Mouse (Mus musculus) WW6 (cell line): ENCODE results near the gene Ltc4s.

Experiments
- DNase-seq: peaks from one replicate; pipeline ENCODE4 v3.0.0-alpha.2; 2013; ENCODE audit warnings: low read depth, low spot score

The Ltc4s gene

GRCm38 (mm10) chr11:50201590-50201989, 36.8 kb downstream of the Ltc4s start:
- DNase-seq = no peak

GRCm38 (mm10) chr11:50200613-50201012, 37.8 kb downstream of the Ltc4s start:
- DNase-seq = no peak

GRCm38 (mm10) chr11:50198916-50199315, 39.5 kb downstream of the Ltc4s start:
- no peak for DNase-seq

DNA sequence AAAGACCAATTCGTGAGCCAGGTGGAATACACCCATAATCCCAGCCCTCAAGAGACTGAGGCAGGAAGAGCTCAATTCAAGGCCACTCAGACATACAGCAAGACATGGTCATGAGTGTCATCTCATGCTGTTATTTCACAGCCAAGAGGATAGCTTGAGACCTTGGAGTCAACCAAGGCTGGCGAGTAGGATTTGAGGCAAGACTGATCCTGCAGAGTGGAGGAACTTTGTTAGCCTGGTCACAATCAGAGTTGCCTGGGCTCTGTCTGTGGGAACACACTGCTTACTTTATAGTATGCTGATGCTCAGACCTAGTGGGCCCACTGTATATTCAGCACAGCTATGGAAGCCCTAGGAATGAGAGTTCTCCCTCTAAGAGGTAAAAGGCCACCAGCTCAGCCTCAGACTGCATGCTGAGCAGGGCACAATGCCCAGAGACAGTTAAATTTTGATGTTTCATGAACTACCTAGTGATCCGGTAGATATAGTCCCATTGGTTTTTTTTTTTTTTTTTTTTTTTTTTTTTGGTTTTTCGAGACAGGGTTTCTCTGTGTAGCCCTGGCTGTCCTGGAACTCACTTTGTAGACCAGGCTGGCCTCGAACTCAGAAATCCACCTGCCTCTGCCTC, 40.1 kb downstream of the Ltc4s start:
- no peak for DNase-seq

- DNase-seq = no peak
These were observed 40.9 kb downstream of the Ltc4s start for GRCm38 (mm10) chr11:50197500-50197899.

- no peak for DNase-seq
These were observed 43.6 kb downstream of the Ltc4s start for GRCm38 (mm10) chr11:50194793-50195192.

DNA sequence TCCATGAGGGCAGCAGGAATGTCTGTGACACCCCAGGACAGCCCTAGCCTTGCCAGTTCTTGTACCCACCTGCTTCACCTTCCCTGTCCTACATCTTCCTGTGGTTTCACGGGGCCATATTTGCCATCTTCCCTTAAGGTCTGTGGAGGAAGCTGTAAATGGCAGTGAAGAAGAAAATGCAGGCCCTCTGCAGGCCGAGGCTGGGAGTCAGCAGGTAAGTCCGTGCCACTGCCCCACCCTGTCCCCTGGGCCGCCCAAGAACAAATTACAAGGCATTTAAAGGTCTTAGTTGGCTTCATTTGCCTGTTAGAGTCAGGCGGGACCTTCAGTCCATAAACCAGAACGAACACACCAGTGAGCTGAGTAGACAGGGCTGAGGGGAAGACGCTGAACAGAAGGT, 44.3 kb downstream of the Ltc4s start:
- no peak for DNase-seq

DNA sequence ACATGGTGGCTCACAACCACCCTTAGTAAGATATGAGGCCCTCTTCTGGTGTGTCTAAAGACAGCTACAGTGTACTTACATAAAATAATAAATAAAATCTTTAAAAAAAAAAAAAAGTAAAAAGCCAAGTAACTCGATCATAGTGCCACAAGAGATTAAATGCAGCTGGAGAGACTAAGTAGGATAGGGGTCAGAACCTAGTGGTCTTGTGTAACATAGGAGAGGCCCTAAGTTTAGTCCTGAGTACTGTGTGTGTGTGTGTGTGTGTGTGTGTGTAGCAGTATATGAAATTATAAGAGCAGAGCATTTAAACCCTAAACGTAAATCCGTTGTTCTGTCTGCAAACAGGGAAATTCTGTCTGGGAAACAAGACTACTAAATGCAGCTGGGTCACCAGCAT, 46.1 kb downstream of the Ltc4s start:
- no peak for DNase-seq

- no peak for DNase-seq
These were observed 48.1 kb downstream of the Ltc4s start for GRCm38 (mm10) chr11:50190362-50190761.

GRCm38 (mm10) chr11:50188682-50189081, 49.7 kb downstream of the Ltc4s start:
- no peak for DNase-seq
